Mouse (Mus musculus): ENCODE data around the gene Elmo3. TPM values are rescaled to one million over a fixed set of nuclear protein-coding genes. Genes with fewer than 3 reads are reported as not detected.
A peak's percentile ranks its signal among the peaks of the same experiment; 100 is the strongest.

Gene Elmo3
- polyA plus RNA-seq, 1 experiment from 2014 or later, result 14.8 TPM

GRCm38 (mm10) chr8:105264024-105264982 lies 41.1 kb upstream of the Elmo3 start, which contains the start of the genes Tradd and Fbxl8:
Gene Tradd (minus strand): TSS chr8:105264609.
Gene Fbxl8 (plus strand): TSS chr8:105264648.
- H3K27me3 ChIP-seq (ENCODE audit: control insufficient read depth, insufficient read depth, low read depth, low read length), result peaks cover 42% of the 10 kb centered on the region
- peaks cover 4% of the 10 kb centered on the region; the same call in 1 of the 2 replicates for H3K9me3 ChIP-seq (ENCODE audit: control insufficient read depth, low read length)
- H3K9ac ChIP-seq (ENCODE audit: low read length), result peak within 1 kb of the TSS; percentile 80
- H3K36me3 ChIP-seq (ENCODE audit: control insufficient read depth, insufficient read depth, low read length), result no peaks in the 10 kb centered on the region
- H3K4me1 ChIP-seq (replicated peaks; ENCODE audit: control insufficient read depth, insufficient read depth, low read length), result peaks cover 39% of the 10 kb centered on the region
- peak within 1 kb of the TSS; percentile 83 for H3K4me3 ChIP-seq (ENCODE audit: low read length)
- WGBS, result 1% methylated on average over 42 of the region's 54 CpGs
- H3K27ac ChIP-seq (ENCODE audit: low read length), result 0 out of 2 replicates have a peak within 1 kb of the TSS, but pooled peaks have one; percentile 17
- peak within 1 kb of the TSS; percentile 97 for H3K4me2 ChIP-seq (ENCODE audit: low read depth, low read length)
- ATAC-seq (ENCODE audit: low read depth), result peak; percentile 79

DNA sequence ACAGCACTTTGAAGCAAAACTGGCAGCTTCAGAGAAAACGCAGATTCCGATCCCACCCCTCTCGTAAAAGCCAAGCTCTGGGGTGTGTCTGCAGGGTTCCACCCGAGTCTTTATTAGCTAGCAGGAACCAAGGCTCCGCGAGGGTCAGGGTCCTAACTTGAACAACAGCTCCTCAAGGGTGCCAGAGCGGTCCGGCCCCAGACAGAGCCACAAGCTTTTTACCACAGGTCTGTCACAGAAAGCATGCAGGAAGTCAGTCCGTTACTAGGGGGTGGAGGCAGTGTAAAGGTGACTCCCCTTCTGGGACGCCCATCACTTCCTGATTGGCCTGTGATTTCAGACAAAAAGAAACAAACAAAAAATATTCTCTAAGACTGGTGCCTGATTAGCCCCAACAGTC lies 40.3 kb upstream of the Elmo3 start:
- Histone ChIP-seq H3K4me1 (replicated peaks; ENCODE audit: control insufficient read depth, insufficient read depth, low read length) (peaks cover 38% of the 10 kb centered on the region), H3K4me2 (ENCODE audit: low read depth, low read length) (peak overlapping the region; percentile 97), H3K9ac (ENCODE audit: low read length) (peak overlapping the region; percentile 80), H3K36me3 (ENCODE audit: control insufficient read depth, insufficient read depth, low read length) (no peaks in the 10 kb centered on the region), H3K9me3 (ENCODE audit: control insufficient read depth, low read length) (peaks cover 4% of the 10 kb centered on the region; the same call in 1 of the 2 replicates), H3K4me3 (ENCODE audit: low read length) (peak overlapping the region; percentile 83), H3K27ac (ENCODE audit: low read length) (no peak overlapping the region), H3K27me3 (ENCODE audit: control insufficient read depth, insufficient read depth, low read depth, low read length) (peaks cover 42% of the 10 kb centered on the region)
- 12% methylated on average over 10 of the region's 10 CpGs for WGBS
- ATAC-seq (ENCODE audit: low read depth), result no peak

DNA sequence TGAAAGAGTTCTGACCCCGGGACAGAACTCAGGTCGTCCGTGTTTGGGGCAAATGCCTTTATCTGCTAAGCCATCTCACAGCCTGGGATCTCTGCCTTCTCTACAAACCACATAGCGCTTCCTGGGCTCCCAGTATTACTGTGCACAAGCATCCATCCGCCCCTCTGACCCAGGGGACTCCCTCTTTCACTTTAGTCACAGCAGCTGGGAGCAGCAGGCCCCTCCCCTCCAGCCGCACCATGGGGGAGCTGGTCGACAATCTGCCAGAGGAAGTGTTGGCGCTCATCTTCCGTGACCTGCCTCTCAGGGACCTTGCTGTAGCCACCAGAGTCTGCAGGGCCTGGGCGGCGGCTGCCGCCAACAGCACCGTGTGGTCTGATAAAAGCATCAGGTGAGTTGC lies 38.6 kb upstream of the Elmo3 start:
- WGBS, result 33% methylated on average over 13 of the region's 13 CpGs
- Histone ChIP-seq H3K27ac (ENCODE audit: low read length) (no peak overlapping the region), H3K4me3 (ENCODE audit: low read length) (no peak overlapping the region), H3K4me2 (ENCODE audit: low read depth, low read length) (no peak overlapping the region), H3K36me3 (ENCODE audit: control insufficient read depth, insufficient read depth, low read length) (no peaks in the 10 kb centered on the region), H3K9me3 (ENCODE audit: control insufficient read depth, low read length) (no peaks in the 10 kb centered on the region), H3K27me3 (ENCODE audit: control insufficient read depth, insufficient read depth, low read depth, low read length) (peaks cover 50% of the 10 kb centered on the region), H3K9ac (ENCODE audit: low read length) (no peak overlapping the region), H3K4me1 (replicated peaks; ENCODE audit: control insufficient read depth, insufficient read depth, low read length) (peaks cover 31% of the 10 kb centered on the region)
- no peak for ATAC-seq (ENCODE audit: low read depth)

DNA sequence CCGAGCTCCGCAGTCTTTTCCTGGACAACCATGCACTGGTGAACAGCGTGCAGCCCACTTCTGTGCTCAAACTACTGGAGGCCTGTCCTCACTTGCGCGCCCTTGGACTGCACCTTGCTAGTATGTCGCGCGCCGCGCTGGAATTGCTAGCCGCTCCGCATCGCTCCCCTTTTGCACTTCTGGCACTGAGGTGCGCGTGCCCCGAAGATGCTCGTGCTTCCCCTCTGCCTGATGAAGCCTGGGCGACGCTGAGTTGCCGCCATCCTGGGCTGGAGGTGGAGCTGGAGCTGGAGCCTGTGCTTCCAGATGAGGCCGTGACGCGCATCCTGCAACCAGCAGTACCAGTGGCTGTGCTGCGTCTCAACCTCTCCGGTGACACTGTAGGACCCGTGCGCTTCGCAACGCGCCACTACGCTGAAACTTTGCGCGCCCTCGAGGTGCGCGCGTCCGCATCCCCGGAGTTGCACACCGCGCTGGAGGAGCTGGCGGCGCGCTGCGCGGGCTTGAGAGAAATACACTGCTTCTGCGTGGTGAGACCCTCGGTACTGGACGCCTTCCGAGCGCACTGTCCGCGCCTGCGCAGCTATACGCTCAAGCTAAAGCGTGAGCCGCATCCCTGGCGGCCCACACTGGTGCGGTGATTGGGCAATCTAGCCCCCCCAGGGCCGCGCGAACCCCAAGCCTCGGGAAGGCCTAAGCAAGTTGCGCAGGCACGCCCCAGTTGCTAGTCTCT lies 36.9 kb upstream of the Elmo3 start:
- H3K4me2 ChIP-seq (ENCODE audit: low read depth, low read length), result peak overlapping the region; percentile 87
- ATAC-seq (ENCODE audit: low read depth), result peak; percentile 27
- H3K9me3 ChIP-seq (ENCODE audit: control insufficient read depth, low read length), result no peaks in the 10 kb centered on the region
- H3K4me1 ChIP-seq (replicated peaks; ENCODE audit: control insufficient read depth, insufficient read depth, low read length), result peaks cover 31% of the 10 kb centered on the region
- H3K9ac ChIP-seq (ENCODE audit: low read length), result peak overlapping the region; percentile 55
- H3K36me3 ChIP-seq (ENCODE audit: control insufficient read depth, insufficient read depth, low read length), result no peaks in the 10 kb centered on the region
- peaks cover 63% of the 10 kb centered on the region for H3K27me3 ChIP-seq (ENCODE audit: control insufficient read depth, insufficient read depth, low read depth, low read length)
- 3% methylated on average over 65 of the region's 65 CpGs for WGBS
- peak overlapping the region; percentile 49 for H3K4me3 ChIP-seq (ENCODE audit: low read length)
- H3K27ac ChIP-seq (ENCODE audit: low read length), result no peak overlapping the region

DNA sequence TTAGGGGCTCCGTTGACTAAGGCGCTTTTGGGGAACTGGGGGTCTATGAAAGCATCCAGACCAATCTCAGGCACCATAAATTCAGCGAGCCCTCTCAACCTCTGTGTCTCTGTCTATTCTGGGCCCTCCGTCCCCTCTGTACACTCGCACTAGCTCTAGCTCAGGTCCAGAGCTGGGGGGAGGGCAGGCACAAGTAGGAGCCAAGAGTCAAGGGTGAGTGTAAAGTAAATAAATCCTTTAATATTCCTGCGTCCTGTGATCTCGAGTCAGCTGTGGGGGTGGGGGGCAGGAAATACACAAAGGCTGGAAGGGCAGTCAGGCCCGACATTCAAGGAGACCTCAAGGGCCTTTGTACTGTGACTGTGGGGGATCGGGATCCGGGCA lies 36.3 kb upstream of the Elmo3 start:
- peak overlapping the region; percentile 55 for H3K9ac ChIP-seq (ENCODE audit: low read length)
- peak overlapping the region; percentile 49 for H3K4me3 ChIP-seq (ENCODE audit: low read length)
- no peaks in the 10 kb centered on the region for H3K36me3 ChIP-seq (ENCODE audit: control insufficient read depth, insufficient read depth, low read length)
- H3K9me3 ChIP-seq (ENCODE audit: control insufficient read depth, low read length), result no peaks in the 10 kb centered on the region
- H3K27me3 ChIP-seq (ENCODE audit: control insufficient read depth, insufficient read depth, low read depth, low read length), result peaks cover 65% of the 10 kb centered on the region
- H3K4me1 ChIP-seq (replicated peaks; ENCODE audit: control insufficient read depth, insufficient read depth, low read length), result peaks cover 27% of the 10 kb centered on the region
- WGBS, result 2% methylated on average over 10 of the region's 10 CpGs
- peak; percentile 21 for ATAC-seq (ENCODE audit: low read depth)
- peak overlapping the region; percentile 87 for H3K4me2 ChIP-seq (ENCODE audit: low read depth, low read length)
- H3K27ac ChIP-seq (ENCODE audit: low read length), result no peak overlapping the region

GRCm38 (mm10) chr8:105269461-105269947 lies 35.9 kb upstream of the Elmo3 start, which contains the start of gene Hsf4:
Gene Hsf4 (plus strand): TSS chr8:105269801.
- Histone ChIP-seq H3K36me3 (ENCODE audit: control insufficient read depth, insufficient read depth, low read length) (no peaks in the 10 kb centered on the region), H3K4me2 (ENCODE audit: low read depth, low read length) (peak within 1 kb of the TSS; percentile 87), H3K9me3 (ENCODE audit: control insufficient read depth, low read length) (no peaks in the 10 kb centered on the region), H3K27ac (ENCODE audit: low read length) (no peak within 1 kb of the TSS), H3K4me3 (ENCODE audit: low read length) (peak within 1 kb of the TSS; percentile 49), H3K4me1 (replicated peaks; ENCODE audit: control insufficient read depth, insufficient read depth, low read length) (peaks cover 27% of the 10 kb centered on the region), H3K27me3 (ENCODE audit: control insufficient read depth, insufficient read depth, low read depth, low read length) (peaks cover 69% of the 10 kb centered on the region), H3K9ac (ENCODE audit: low read length) (peak within 1 kb of the TSS; percentile 55)
- 1% methylated on average over 42 of the region's 42 CpGs for WGBS
- ATAC-seq (ENCODE audit: low read depth), result peak; percentile 72

GRCm38 (mm10) chr8:105270101-105270915 lies 35.1 kb upstream of the Elmo3 start:
- H3K27me3 ChIP-seq (ENCODE audit: control insufficient read depth, insufficient read depth, low read depth, low read length), result peaks cover 77% of the 10 kb centered on the region
- peaks cover 21% of the 10 kb centered on the region for H3K4me1 ChIP-seq (replicated peaks; ENCODE audit: control insufficient read depth, insufficient read depth, low read length)
- 8% methylated on average over 39 of the region's 39 CpGs for WGBS
- H3K9ac ChIP-seq (ENCODE audit: low read length), result peak overlapping the region; percentile 55
- no peaks in the 10 kb centered on the region for H3K36me3 ChIP-seq (ENCODE audit: control insufficient read depth, insufficient read depth, low read length)
- no peak for ATAC-seq (ENCODE audit: low read depth)
- peak overlapping the region; percentile 49 for H3K4me3 ChIP-seq (ENCODE audit: low read length)
- H3K4me2 ChIP-seq (ENCODE audit: low read depth, low read length), result peak overlapping the region; percentile 87
- no peaks in the 10 kb centered on the region for H3K9me3 ChIP-seq (ENCODE audit: control insufficient read depth, low read length)
- H3K27ac ChIP-seq (ENCODE audit: low read length), result no peak overlapping the region

DNA sequence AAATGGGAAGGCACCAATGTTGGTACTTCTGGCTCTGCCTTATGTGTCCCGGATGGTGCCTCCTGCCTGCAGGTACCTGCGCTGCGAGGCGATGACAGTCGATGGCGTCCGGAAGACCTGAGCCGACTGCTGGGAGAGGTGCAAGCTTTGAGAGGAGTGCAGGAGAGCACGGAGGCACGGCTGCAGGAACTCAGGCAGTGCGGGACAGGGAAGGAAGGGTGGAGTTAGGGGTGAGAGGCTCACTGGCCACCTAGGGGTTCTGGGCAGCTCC lies 34.5 kb upstream of the Elmo3 start:
- 2% methylated on average over 11 of the region's 11 CpGs for WGBS
- ATAC-seq (ENCODE audit: low read depth), result no peak
- no peak overlapping the region for H3K27ac ChIP-seq (ENCODE audit: low read length)
- no peaks in the 10 kb centered on the region for H3K36me3 ChIP-seq (ENCODE audit: control insufficient read depth, insufficient read depth, low read length)
- no peak overlapping the region for H3K4me2 ChIP-seq (ENCODE audit: low read depth, low read length)
- no peak overlapping the region for H3K9ac ChIP-seq (ENCODE audit: low read length)
- peaks cover 26% of the 10 kb centered on the region for H3K4me1 ChIP-seq (replicated peaks; ENCODE audit: control insufficient read depth, insufficient read depth, low read length)
- H3K27me3 ChIP-seq (ENCODE audit: control insufficient read depth, insufficient read depth, low read depth, low read length), result peaks cover 83% of the 10 kb centered on the region
- no peaks in the 10 kb centered on the region for H3K9me3 ChIP-seq (ENCODE audit: control insufficient read depth, low read length)
- no peak overlapping the region for H3K4me3 ChIP-seq (ENCODE audit: low read length)
